Mouse (Mus musculus) small intestine, adult 2 months (tissue): ENCODE data around the gene Ublcp1. TPM values are rescaled to one million over a fixed set of nuclear protein-coding genes. Genes with fewer than 3 reads are reported as not detected.

Source experiments
- H3K27ac ChIP-seq: fragments of 200-500 bp; 2 replicates; pipeline ENCODE4 v1.5.1; 2012; ENCODE audit warnings: low read depth, low read length, control low read depth, inconsistent platforms; ENCODE audit not compliant: insufficient read depth
- H3K27me3 ChIP-seq: fragments of 200-500 bp; 2 replicates; pipeline ENCODE4 v1.6.1; 2012; ENCODE audit warnings: mild to moderate bottlenecking, moderate library complexity, low read length, inconsistent platforms; ENCODE audit not compliant: control insufficient read depth, insufficient read depth
- H3K36me3 ChIP-seq: fragments of 200-500 bp; 2 replicates; pipeline ENCODE4 v1.6.1; 2012; ENCODE audit warnings: mild to moderate bottlenecking, low read length, control low read depth, inconsistent platforms; ENCODE audit not compliant: control insufficient read depth, insufficient read depth
- H3K4me1 ChIP-seq: fragments of 200-500 bp; 2 replicates; pipeline ENCODE4 v1.6.1; 2012; ENCODE audit warnings: low read length, inconsistent platforms, mixed read lengths; ENCODE audit not compliant: control insufficient read depth, insufficient read depth, insufficient read length
- H3K4me3 ChIP-seq: fragments of 200-500 bp; 2 replicates; pipeline ENCODE4 v1.5.1; 2012; ENCODE audit warnings: low read depth, mild to moderate bottlenecking, control low read depth, inconsistent platforms, low read length, moderate library complexity
- CTCF ChIP-seq: fragments of 200-500 bp; IDR thresholded peaks from 2 replicates; pipeline ENCODE4 v1.5.1; 2012; ENCODE audit warnings: low read depth, mild to moderate bottlenecking, control low read depth, inconsistent platforms, low read length, moderate library complexity, mixed read lengths; ENCODE audit not compliant: insufficient replicate concordance, insufficient read length; ENCODE audit errors: extremely low read depth
- POLR2A ChIP-seq: fragments of 200-500 bp; IDR thresholded peaks from 2 replicates; pipeline ENCODE4 v1.6.1; 2012; ENCODE audit warnings: low read depth, mild to moderate bottlenecking, control low read depth, inconsistent platforms, low read length, moderate library complexity
- WGBS: fragments of 180-500 bp; shearing (Covaris S2); methylation state at CpG from one replicate; pipeline ENCODE4 v1.1.7; 2018; 5-methylcytosine and 5-hydroxymethylcytosine counted together
- polyA plus RNA-seq: library from polyadenylated mRNA; depleted of rRNA; stranded (reverse); fragments of >200 nt; gene quantifications from 2 replicates; pipeline ENCODE4 v1.2.3, GENCODE M21; 2012; rRNA removed

Ublcp1 gene
- polyA plus RNA-seq, 1 experiment = 3.1 TPM

- TF ChIP-seq POLR2A (no peak), CTCF (no peak)
- Histone ChIP-seq H3K27me3 (no peaks in the 10 kb centered on the region), H3K36me3 (no peaks in the 10 kb centered on the region), H3K27ac (no peak overlapping the region), H3K4me3 (no peak overlapping the region), H3K4me1 (no peaks in the 10 kb centered on the region)
- WGBS = 57% methylated on average over 5 of the region's 5 CpGs
Measured at GRCm38 (mm10) chr11:44406457-44406856, 63.8 kb downstream of the Ublcp1 start.

DNA sequence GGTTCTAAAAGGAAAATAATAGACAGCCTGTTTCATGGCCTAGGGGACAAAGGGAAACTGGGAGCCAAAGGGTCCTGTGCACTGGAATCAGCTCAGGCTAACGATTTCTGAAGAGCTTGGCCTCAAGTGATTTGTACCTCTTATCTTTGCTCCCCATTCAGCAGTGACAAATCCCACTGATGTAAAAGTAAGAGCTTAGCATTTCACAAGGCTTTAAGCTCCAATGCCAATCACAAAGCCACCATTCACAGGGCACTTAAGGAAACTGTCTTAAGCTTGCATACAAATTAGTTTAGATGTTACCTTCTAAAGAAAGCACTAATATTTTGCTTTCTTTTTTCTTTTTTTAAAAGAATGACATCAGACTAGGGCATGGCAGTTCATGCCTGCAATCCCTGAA, 64.3 kb downstream of the Ublcp1 start:
- Histone ChIP-seq H3K27ac (no peak overlapping the region), H3K36me3 (no peaks in the 10 kb centered on the region), H3K27me3 (no peaks in the 10 kb centered on the region), H3K4me3 (no peak overlapping the region), H3K4me1 (no peaks in the 10 kb centered on the region)
- TF ChIP-seq CTCF = no peak
- TF ChIP-seq POLR2A = no peak
- 15% methylated on average over 1 of the region's 1 CpGs for WGBS

DNA sequence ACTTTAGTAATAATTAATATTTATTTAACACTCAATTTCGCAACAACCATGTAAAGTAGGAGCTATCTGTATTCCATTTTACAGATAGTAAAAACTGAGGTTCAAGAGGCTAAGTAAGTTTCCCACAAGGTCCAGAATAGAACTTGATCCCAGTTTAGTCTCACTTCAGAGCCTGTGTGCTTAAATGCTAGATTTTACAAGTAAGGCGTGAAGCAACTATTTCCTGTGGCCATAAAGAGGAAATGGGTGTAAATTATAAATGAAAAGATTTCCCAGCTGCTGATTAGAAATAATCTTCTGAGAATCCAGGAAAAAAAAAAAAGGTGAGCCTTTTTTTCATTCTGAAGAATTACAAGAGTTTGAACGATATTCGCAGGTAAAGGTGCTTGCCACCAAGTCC, 65.2 kb downstream of the Ublcp1 start:
- Histone ChIP-seq H3K4me1 (no peaks in the 10 kb centered on the region), H3K4me3 (no peak overlapping the region), H3K27ac (no peak overlapping the region), H3K27me3 (no peaks in the 10 kb centered on the region), H3K36me3 (no peaks in the 10 kb centered on the region)
- 71% methylated on average over 4 of the region's 4 CpGs for whole genome bisulfite sequencing
- TF ChIP-seq CTCF = no peak
- no peak for TF ChIP-seq POLR2A

Other genes with a start within 250 kb of the Ublcp1 start
- not detected in 2 replicates for gene Il12b, start 70.4 kb downstream of the Ublcp1 start, polyA plus RNA-seq
- 41.3 and 56.0 TPM in 2 replicates for gene Rnf145, start 48.5 kb upstream of the Ublcp1 start, polyA plus RNA-seq
- gene Ebf1, start 146.8 kb upstream of the Ublcp1 start, polyA plus RNA-seq = 1.5 and 2.5 TPM in 2 replicates